ENCODE assay signal across 25 mouse cellular contexts in genomic region chr1:159211711-159212110, GRCm38 (mm10). TPM values are rescaled to one million over a fixed set of nuclear protein-coding genes. Genes with fewer than 3 reads are reported as not detected.
DNase-seq lines count a peak whose midpoint lies in the region; TF ChIP-seq lines count a peak whose summit lies in the region.
"Had no signal": no experiment of that assay in that cellular context is flagged by ENCODE, and none has a peak within 500 bp of the region (broad histone marks: within the 10 kb centered on the region; RNA-seq: fewer than 3 reads in every experiment).

No protein-coding gene starts in this region.

- peak overlapping the region; percentile 44 for H3K27ac ChIP-seq in embryonic fibroblast, embryonic 13.5 days (ENCODE audit: insufficient read depth, low read length)
- H3K27ac ChIP-seq: forebrain, embryonic 12.5 days; heart, embryonic 10.5 days; hindbrain, embryonic 15.5 days; limb, embryonic 15.5 days; liver, embryonic 15.5 days; lung, embryonic 15.5 days; midbrain, embryonic 15.5 days; neural tube, embryonic 13.5 days had no signal

- H3K4me3 ChIP-seq in embryonic fibroblast, embryonic 13.5 days (ENCODE audit: insufficient read depth, low read length): no peak overlapping the region
- H3K4me3 ChIP-seq: forebrain, embryonic 12.5 days; heart, embryonic 10.5 days; hindbrain, embryonic 15.5 days; limb, embryonic 15.5 days; liver, embryonic 15.5 days; lung, embryonic 15.5 days; midbrain, embryonic 15.5 days; neural tube, embryonic 13.5 days had no signal

- no peak for TF ChIP-seq CTCF in embryonic fibroblast, embryonic 13.5 days (IDR thresholded peaks at IDR 0.05; ENCODE audit: borderline replicate concordance, insufficient read depth, low read length)

- H3K4me1 ChIP-seq in embryonic fibroblast, embryonic 13.5 days (ENCODE audit: control insufficient read depth, insufficient read depth, low read length): no peaks in the 10 kb centered on the region; the same call in 1 of the 2 replicates
- H3K4me1 ChIP-seq: forebrain, embryonic 12.5 days; heart, embryonic 10.5 days; hindbrain, embryonic 15.5 days; limb, embryonic 15.5 days; liver, embryonic 15.5 days; lung, embryonic 15.5 days; midbrain, embryonic 15.5 days; neural tube, embryonic 13.5 days had no signal

- no peak for TF ChIP-seq POLR2A in embryonic fibroblast, embryonic 13.5 days (IDR thresholded peaks at IDR 0.05; ENCODE audit: low read depth, low read length)

- DNase-seq in layer of hippocampus, adult 18-20 months (ENCODE audit: low spot score in 2 of 2): peak; percentile 35 to 79
- DNase-seq in layer of hippocampus, adult 9-10 months (ENCODE audit: low spot score): no peak
- DNase-seq in Muller cell, postnatal 12 days (ENCODE audit: inconsistent ontology term): peak; percentile 29
- DNase-seq in left cerebral cortex, postnatal 14 days (ENCODE audit: low spot score in 2 of 2): peak; percentile 43 to 71
- no peak for DNase-seq in urinary bladder, adult 18-20 months (ENCODE audit: low spot score in 2 of 2)
- no peak for DNase-seq in ovary, postnatal 14 days (ENCODE audit: low spot score)
- DNase-seq: adrenal gland, adult 2 months; cerebellum, adult 11-12 months; cerebellum, postnatal 10 days; gastrocnemius, postnatal 10 days; heart, postnatal 4 days; kidney, adult 2 months; kidney, postnatal 10 days; lung, postnatal 4 days; spleen, adult 18-20 months; thymus, postnatal 14 days had no signal

- intact Hi-C loops in left cerebral cortex, postnatal 14 days (cut with DNase I): no loop called here

RNA-seq across cellular contexts. Expression of gene Cop1, which starts 20.4 kb away (rescaled TPM):
- 100 to 1,000 TPM; 120 to 138 TPM for total RNA-seq in layer of hippocampus, adult 18-20 months (2021)
- 180 and 225 TPM in 2 replicates for polyA plus RNA-seq in embryonic fibroblast, embryonic 13.5 days (2011; ENCODE audit: insufficient read length, low read depth, missing spikeins)
- 100 to 1,000 TPM; 130 to 141 TPM for total RNA-seq in left cerebral cortex, postnatal 14 days (2021)

Comparison
In these comparisons a context has a peak if more than half of its experiments do, and no peak if none do; other contexts are left out.
1. DNase-seq: peak in layer of hippocampus, adult 18-20 months (2 of 2), Muller cell, postnatal 12 days (single experiment) and left cerebral cortex, postnatal 14 days (2 of 2); none in layer of hippocampus, adult 9-10 months (single experiment), urinary bladder, adult 18-20 months (0 of 2) and ovary, postnatal 14 days (single experiment).